Mouse (Mus musculus) induced T-regulatory cell, adult 2 months (primary cell): ENCODE results near the gene Eef1akmt2.

Source experiments
- DNase-seq: peaks from one replicate; pipeline ENCODE4 v3.0.0-alpha.2; 2012; ENCODE audit warnings: low read depth

The Eef1akmt2 gene

DNA sequence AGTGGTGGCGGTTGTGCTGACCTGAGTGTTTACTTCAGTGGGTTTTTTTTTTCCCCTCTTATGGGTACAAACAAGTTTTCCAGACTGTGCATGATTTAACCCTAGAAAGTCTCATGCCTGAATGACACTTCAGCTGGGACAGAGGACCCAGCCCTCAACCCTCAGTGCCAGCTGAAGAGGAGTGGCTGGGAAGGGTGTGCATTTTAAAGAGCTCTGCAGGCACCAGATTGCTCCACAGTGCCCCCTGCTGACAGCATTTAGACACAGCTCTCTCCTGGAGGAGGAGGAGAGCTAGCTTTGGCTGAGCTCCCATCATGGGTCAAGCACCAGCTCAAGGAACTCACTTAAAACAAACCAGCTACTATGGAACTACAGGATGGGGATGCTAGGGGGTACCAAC lies 41.6 kb downstream of the Eef1akmt2 start:
- DNase-seq, result peak; percentile 97

DNA sequence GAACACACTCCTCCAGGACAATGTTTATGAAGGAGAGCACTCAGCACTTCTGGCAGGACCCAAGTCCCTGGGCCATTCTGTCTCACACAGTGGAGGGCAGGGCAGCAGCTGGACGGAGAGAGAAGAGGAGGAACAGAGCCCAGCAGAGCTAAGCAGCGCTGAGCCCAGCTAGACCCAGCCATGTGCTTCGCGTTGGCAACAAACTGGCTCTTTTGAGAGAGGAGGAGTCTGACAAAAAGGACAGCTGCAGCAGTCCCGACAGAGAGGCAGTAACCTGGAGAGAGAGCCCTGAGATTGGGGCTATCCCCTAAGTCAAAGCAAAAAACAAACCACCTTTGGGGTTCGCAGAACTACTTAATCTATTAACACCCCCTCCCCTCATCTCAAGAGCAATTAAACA lies 42.1 kb downstream of the Eef1akmt2 start:
- no peak for DNase-seq

DNA sequence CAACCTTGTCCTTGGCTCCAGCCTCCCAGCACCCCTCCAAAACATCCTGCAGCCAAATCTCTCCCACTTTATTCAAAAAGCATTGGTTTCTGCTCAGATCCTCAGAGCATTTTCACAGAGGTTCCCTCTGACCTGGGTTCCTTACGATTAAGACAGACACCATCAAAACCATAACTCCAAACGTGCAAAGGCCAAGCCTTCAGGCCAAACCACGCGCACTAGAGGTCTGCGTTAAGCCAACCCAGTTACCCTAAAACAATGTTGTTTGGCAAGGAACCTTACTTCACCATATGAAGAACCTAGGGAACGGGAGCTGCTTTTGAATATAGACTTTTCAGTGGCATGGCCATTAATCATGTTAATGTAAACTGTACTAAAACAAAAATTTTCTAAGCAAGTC lies 42.8 kb downstream of the Eef1akmt2 start:
- peak; percentile 31 for DNase-seq

- peak; percentile 63 for DNase-seq
Measured at GRCm38 (mm10) chr7:132808841-132809682, 43.4 kb downstream of the Eef1akmt2 start.

- DNase-seq, result peak; percentile 53
Measured at GRCm38 (mm10) chr7:132808051-132808796, 44.2 kb downstream of the Eef1akmt2 start.

GRCm38 (mm10) chr7:132806926-132807857 lies 45.3 kb downstream of the Eef1akmt2 start:
- peak; percentile 62 for DNase-seq

DNA sequence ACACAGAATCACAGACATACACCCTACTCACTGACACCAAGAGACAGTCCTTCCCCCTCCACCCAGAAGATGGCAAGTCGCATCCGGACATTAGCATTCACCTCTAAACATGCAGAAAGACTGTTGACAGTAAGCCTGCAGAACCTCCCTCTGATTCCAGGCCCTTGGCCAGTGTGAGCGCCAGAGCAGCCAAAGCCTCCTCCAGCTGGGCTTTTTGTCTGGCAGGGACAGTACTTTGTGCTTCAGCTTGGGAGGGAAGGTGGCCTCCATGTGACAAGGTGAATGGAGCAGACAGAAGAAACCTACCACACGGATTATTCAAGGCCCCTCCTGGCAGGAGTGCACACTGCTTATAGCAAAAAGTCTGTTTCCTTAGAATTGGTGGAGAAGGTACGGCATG lies 46.2 kb downstream of the Eef1akmt2 start:
- peak; percentile 56 for DNase-seq

- DNase-seq, result peak; percentile 77
Measured at GRCm38 (mm10) chr7:132804951-132805350, 47.5 kb downstream of the Eef1akmt2 start.

DNA sequence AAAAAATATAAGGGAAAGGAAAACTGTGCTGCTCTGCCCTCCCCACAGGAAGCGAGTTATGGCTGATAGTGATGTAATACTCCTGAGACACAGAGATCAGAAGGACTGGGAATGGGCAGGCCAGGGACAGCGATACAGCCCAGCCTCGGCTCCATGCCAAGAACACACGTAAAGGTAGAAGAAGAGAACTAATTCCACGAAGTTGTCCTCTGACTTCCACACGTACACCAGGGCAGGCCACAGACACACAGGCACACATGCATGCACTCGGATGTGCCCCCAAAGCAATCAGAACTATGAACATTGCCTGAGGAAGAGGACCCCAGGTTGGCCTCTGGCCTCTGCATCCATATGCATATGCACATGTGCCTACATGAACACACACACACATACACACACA lies 48.0 kb downstream of the Eef1akmt2 start:
- DNase-seq, result no peak

DNA sequence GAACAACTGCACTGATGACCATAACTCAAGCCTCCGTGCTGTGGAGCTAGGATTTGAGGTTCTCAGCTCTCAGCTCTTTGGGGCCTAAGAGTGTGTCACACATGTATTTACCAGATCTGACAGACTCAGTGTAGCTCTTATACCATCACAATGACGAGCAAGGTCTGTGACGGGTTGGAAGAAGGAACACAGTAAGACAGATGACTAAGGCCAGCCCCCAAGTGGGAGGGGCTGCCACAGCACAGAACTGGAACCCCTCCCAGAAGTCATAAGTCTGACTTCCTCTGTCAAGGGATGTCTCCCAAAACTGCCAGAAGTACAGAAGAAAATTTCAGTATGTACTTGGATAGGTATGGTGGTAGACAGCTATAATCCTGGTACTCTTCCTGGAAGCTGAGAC lies 48.5 kb downstream of the Eef1akmt2 start:
- DNase-seq, result peak; percentile 93

DNA sequence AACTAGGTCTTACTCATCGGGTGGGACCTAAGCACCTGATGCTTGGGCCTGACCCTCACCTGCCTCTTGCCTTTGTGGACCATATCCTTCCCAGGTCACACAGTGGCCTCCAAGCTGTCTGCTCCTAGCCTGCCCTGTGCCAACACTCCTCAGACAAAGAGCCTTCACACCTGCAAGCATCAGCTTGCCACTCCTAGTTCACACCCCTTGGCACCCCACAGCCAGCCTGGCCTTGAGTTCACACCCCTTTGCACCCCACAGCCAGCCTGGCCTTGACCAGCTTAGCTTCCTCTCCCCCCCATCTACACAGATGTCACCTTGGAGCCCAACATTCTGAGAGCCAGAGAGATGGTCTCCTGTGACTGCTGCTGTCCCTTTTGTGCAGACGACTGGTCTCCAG lies 49.1 kb downstream of the Eef1akmt2 start:
- no peak for DNase-seq

DNA sequence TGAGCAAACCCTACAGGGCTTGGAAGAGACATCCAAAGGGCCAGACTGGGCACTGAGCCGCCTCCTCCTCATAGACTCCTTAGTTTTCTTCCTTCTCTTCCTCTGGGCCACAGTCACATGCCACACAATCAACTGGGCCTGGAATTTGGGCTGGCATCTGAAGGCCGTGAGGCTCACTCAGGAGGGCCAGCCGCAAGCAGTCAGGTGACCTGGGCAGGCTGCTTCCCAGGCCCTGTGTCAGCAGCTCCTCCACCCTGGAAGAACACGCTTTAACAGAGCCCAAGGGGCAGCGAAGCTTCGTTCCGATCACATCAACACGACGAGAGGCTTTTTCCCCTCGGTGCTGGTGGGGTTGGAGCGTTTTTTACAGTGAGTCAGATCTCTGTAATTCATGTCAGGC lies 49.8 kb downstream of the Eef1akmt2 start:
- DNase-seq, result no peak

DNA sequence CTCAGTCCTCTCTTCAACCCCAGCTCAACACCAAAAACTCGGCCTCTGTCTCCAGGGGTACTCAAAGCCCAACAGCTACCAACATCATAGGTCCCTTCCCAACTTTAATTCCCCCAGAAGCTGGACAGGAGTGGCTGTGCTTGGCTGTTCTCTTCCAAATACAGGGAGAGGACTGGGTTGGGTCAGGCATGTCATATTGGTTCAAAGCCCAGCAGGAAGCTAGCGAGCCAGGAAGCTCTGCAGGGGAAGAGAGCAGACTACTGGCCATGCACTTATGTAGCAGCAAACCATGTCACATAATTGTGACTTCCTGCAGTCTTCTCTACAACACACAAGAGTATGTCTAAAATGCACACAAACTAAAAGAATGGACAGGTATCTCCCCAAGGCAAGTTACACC lies 50.4 kb downstream of the Eef1akmt2 start:
- peak; percentile 61 for DNase-seq

DNA sequence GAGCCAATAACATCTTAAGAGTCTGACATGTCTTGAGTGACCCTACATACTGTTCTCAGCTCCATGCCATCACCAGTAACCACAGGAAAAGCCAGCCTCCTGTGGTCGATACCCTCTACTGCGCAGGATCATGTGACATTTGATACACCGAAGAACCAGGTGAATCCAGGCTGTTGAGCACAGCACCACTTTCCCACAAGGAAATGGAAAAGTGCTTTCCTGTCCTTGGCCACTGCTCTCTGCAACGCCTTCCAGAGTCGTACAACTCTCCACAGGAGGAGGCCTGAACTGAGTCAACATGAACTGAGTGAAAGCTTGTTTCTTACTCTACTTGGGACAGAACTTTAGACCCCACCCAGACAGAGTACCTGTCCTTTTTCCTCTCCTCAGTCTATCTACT lies 51.0 kb downstream of the Eef1akmt2 start:
- peak; percentile 64 for DNase-seq

GRCm38 (mm10) chr7:132800868-132801267 lies 51.6 kb downstream of the Eef1akmt2 start:
- peak; percentile 54 for DNase-seq

DNA sequence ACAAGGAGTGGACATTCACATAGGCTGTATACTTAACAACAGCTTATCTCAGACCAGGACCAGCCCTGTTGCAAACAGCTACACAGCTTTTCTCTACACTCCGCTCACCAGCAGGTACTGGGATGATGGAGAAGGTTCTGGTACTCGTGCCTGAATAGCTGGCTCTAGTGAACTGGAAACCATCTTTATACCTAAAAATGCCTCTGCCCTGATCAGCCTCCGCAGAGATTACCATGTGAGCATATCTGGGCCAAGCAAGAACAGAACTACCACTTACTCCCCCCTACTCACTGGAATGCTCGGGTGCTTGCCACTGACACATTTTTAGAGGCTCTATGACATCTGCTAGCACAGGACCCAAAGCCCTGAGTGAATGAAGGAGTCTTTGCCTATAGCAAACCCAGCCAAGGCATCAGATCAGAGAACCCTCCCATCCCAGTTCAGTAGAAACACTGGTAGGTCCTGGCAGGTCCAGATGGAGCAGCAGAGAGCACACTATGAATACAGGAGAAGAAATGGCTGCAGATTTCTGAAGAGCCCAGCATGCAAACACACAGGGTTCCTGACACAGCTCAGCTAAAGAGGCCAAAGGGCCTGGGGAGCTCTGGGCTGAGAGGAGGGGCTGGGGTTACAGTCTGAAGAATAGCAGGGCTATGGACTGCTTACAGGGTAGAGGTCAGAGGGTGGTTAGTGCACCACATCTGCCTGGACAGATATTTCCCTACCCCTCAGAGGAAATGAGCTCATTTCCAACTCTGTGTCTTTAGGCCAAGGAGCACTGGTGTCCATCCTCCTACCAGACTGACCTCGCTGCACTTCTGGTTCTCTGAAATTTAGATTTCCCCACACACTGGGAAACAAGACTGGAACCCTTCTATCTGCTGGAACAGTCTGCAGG lies 53.1 kb downstream of the Eef1akmt2 start:
- DNase-seq, result peak; percentile 41

GRCm38 (mm10) chr7:132795141-132795540 lies 57.3 kb downstream of the Eef1akmt2 start:
- peak; percentile 72 for DNase-seq

- DNase-seq, result peak; percentile 54
Measured at GRCm38 (mm10) chr7:132793467-132793866, 59.0 kb downstream of the Eef1akmt2 start.

- no peak for DNase-seq
Measured at GRCm38 (mm10) chr7:132790447-132791219, 61.8 kb downstream of the Eef1akmt2 start.

GRCm38 (mm10) chr7:132788826-132789225 lies 63.6 kb downstream of the Eef1akmt2 start:
- DNase-seq, result no peak
